Mouse (Mus musculus) C2C12 (cell line): Measurements from ENCODE around the gene Lbx1.

Experiments
- CEBPB ChIP-seq: IDR thresholded peaks from one replicate; pipeline ENCODE4 v1.6.1; 2011; ENCODE audit warnings: low read depth, mild to moderate bottlenecking, control low read depth, moderate library complexity
- CTCF ChIP-seq: IDR thresholded peaks from one replicate; pipeline ENCODE4 v1.5.1; 2011; ENCODE audit not compliant: control insufficient read depth, insufficient read depth, insufficient read length
- FOSL1 ChIP-seq: IDR thresholded peaks from one replicate; pipeline ENCODE4 v1.8.0; 2011; ENCODE audit warnings: mild to moderate bottlenecking, low read length; ENCODE audit not compliant: poor library complexity, insufficient read depth, severe bottlenecking
- MAX ChIP-seq: IDR thresholded peaks from one replicate; pipeline ENCODE4 v1.6.1; 2011; ENCODE audit warnings: mild to moderate bottlenecking, control low read depth
- MYOD1 ChIP-seq: IDR thresholded peaks from one replicate; pipeline ENCODE4 v1.6.1; 2011; ENCODE audit warnings: low read depth; ENCODE audit not compliant: control insufficient read depth, insufficient read length
- MYOG ChIP-seq: IDR thresholded peaks from one replicate; pipeline ENCODE4 v1.6.1; 2011; ENCODE audit not compliant: control insufficient read depth, insufficient read length; ENCODE audit errors: extremely low read depth
- USF1 ChIP-seq: IDR thresholded peaks from one replicate; pipeline ENCODE4 v1.6.1; 2011; ENCODE audit warnings: low read depth, mild to moderate bottlenecking, control low read depth, moderate library complexity

- TF ChIP-seq CTCF, result no peak
- no peak for TF ChIP-seq MAX
- no peak for TF ChIP-seq MYOD1
- TF ChIP-seq CEBPB, result no peak
- TF ChIP-seq USF1, result no peak
- TF ChIP-seq MYOG, result no peak
- no peak for TF ChIP-seq FOSL1
Measured at GRCm38 (mm10) chr19:45234771-45235231, 811 bp downstream of the Lbx1 start.
